Mouse (Mus musculus) kidney, embryonic 16.5 days (tissue): Measurements from ENCODE around the gene Eps15. TPM values are rescaled to one million over a fixed set of nuclear protein-coding genes. Genes with fewer than 3 reads are reported as not detected.
"Not testable (repeated sequence)": the region's sequence is repeated elsewhere in the genome, so short reads cannot be mapped to it uniquely, and the experiment has no call there.

Experiments used
- ATAC-seq: fragments of 200-750 bp; cut with Nextera tagmentation; 2 replicates; pipeline ENCODE4 v1.8.0; 2017; ENCODE audit warnings: moderate TSS enrichment; ENCODE audit not compliant: low FRiP score, low TSS enrichment
- H3K27ac ChIP-seq: fragments of 300-500 bp; sonication (generic); 2 replicates; pipeline ENCODE4 v1.5.1; 2014; ENCODE audit warnings: low read length
- H3K27me3 ChIP-seq: fragments of 300-500 bp; sonication (generic); 2 replicates; pipeline ENCODE4 v1.6.1; 2014; ENCODE audit warnings: low read length, control low read depth, mixed read lengths; ENCODE audit not compliant: insufficient read depth
- H3K36me3 ChIP-seq: fragments of 300-500 bp; sonication (generic); 2 replicates; pipeline ENCODE4 v1.6.1; 2014; ENCODE audit warnings: low read length, control low read depth, mixed read lengths; ENCODE audit not compliant: insufficient read depth
- H3K4me1 ChIP-seq: fragments of 300-500 bp; sonication (generic); 2 replicates; pipeline ENCODE4 v1.6.1; 2014; ENCODE audit warnings: low read length, control low read depth, mixed read lengths; ENCODE audit not compliant: insufficient read depth
- H3K4me2 ChIP-seq: fragments of 300-500 bp; sonication (generic); replicated peaks from 2 replicates; pipeline ENCODE4 v1.6.1; 2014; ENCODE audit warnings: low read depth, low read length
- H3K4me3 ChIP-seq: fragments of 300-500 bp; sonication (generic); 2 replicates; pipeline ENCODE4 v1.5.1; 2014; ENCODE audit warnings: mild to moderate bottlenecking, low read length
- H3K9ac ChIP-seq: fragments of 300-500 bp; sonication (generic); replicated peaks from 2 replicates; pipeline ENCODE4 v1.6.1; 2014; ENCODE audit warnings: low read length
- H3K9me3 ChIP-seq: fragments of 300-500 bp; sonication (generic); 2 replicates; pipeline ENCODE4 v1.6.1; 2016; ENCODE audit warnings: low read length, control low read depth
- WGBS: fragments of 180-500 bp; shearing (Covaris S2); extraction: QIAGEN DNeasy Blood & Tissue Kit; methylation state at CpG from one replicate; pipeline ENCODE4 v1.1.7; 2014; 5-methylcytosine and 5-hydroxymethylcytosine counted together
- polyA plus RNA-seq: library from polyadenylated mRNA; unstranded; fragments of >200 nt; fragmentation: Nextera tagmentation; extraction: Ambion mirVana; gene quantifications from 2 replicates; pipeline ENCODE4 v1.2.1, GENCODE M21; 2015

Eps15 gene
- polyA plus RNA-seq, 1 experiment from 2014 or later: 36.3 TPM

DNA sequence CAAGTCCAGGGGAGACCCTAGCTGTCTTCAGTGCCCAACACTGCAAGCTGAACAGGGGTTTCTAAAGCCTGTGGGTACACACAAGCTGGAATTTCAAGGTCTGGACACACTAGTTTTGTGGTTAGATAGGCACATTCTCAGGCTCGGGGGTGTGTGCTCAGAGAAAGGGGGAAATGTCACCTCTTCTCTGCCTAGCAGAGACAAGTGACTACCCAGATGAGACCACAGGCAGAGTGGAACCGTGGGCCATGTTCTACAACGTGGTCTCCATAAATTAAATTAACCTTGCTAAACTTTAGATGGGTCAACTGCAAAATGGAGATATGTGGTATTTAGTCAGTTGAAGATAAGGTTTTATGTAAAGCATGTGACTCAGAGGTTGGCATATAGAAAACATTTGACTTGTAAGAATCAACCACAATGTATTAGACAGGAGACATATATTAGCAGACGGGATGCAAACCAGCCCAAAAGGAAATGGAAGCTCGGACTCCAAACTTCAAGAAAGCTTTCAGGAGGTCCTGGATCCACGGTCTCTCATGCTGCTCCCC, 113.2 kb downstream of the Eps15 start:
- Histone ChIP-seq H3K27me3 (no peaks in the 10 kb centered on the region), H3K4me2 (peak overlapping the region; percentile 52; the same call in 1 of the 2 replicates), H3K36me3 (no peaks in the 10 kb centered on the region), H3K9ac (peak overlapping the region; percentile 36; the same call in 1 of the 2 replicates), H3K4me1 (peaks cover 8% of the 10 kb centered on the region), H3K4me3 (no peak overlapping the region), H3K27ac (no peak overlapping the region), H3K9me3 (no peaks in the 10 kb centered on the region)
- 67% methylated on average over 6 of the region's 6 CpGs for WGBS
- no peak for ATAC-seq

DNA sequence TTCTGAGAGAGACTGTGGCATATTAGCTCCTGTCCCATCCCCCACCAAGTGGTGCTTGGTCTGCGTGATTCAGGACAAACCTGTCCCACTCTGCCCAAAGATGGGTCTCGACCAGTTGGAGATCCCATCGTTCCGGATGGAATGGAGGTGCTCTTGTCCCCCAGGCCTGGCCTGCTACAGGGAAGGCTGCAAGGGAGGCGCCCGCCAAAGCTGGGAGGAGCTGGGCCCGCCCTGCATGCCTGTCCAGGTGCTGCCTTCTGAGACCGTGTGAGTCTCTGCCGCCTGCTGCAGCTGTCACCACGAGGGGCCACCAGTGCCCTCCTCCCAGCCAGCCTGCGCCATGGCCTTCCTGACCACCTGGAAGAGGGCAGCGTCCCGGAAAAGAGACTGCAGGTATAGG, 113.8 kb downstream of the Eps15 start:
- Histone ChIP-seq H3K36me3 (no peaks in the 10 kb centered on the region), H3K4me1 (peaks cover 8% of the 10 kb centered on the region), H3K4me2 (peak overlapping the region; percentile 52), H3K4me3 (peak overlapping the region; percentile 23), H3K27me3 (no peaks in the 10 kb centered on the region), H3K9me3 (no peaks in the 10 kb centered on the region), H3K9ac (peak overlapping the region; percentile 36), H3K27ac (no peak overlapping the region)
- ATAC-seq: peak; percentile 77
- WGBS: 10% methylated on average over 13 of the region's 13 CpGs

DNA sequence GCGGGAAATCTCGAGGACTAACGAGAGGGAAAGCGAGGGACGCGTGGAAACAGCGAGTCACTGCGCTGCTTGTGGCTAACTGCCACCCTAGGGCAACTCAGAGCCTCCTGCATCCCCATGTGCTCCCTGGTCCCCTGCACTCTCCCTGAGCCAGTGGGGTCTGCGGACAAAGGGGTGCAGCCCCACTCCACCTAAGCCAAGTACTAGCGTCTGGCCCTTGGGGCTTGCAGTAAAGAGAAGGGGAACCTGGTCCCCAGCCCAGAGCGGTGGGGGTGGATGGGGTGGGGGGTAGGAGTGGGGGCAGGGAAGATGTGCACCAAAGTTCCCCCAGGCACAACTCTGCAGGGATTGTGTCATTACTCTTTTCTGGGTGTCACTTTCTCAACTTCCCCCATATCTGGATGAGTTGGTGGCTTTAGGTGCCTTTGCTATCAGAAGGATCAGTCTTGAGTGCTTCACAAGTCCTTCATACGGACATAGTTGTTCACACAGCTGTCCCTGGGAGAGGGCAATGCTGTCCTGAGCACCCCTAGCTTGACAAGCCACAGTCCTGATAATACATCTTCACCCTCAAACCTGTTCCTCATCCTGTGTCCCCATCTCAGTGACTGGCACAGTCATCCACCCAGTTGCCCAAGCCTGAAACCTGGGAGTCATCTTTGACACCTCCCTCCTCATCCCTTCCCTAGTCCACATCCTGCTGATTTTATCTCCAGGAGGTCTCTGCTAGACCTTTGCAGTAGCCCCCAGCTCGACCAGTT, 114.4 kb downstream of the Eps15 start:
- H3K4me3 ChIP-seq: peak overlapping the region; percentile 23
- H3K27me3 ChIP-seq: no peaks in the 10 kb centered on the region
- peak; percentile 69 for ATAC-seq
- H3K36me3 ChIP-seq: no peaks in the 10 kb centered on the region
- WGBS: 24% methylated on average over 13 of the region's 13 CpGs
- H3K4me2 ChIP-seq: peak overlapping the region; percentile 52
- peak overlapping the region; percentile 36; the same call in 1 of the 2 replicates for H3K9ac ChIP-seq
- peaks cover 8% of the 10 kb centered on the region for H3K4me1 ChIP-seq
- no peaks in the 10 kb centered on the region for H3K9me3 ChIP-seq
- H3K27ac ChIP-seq: no peak overlapping the region

DNA sequence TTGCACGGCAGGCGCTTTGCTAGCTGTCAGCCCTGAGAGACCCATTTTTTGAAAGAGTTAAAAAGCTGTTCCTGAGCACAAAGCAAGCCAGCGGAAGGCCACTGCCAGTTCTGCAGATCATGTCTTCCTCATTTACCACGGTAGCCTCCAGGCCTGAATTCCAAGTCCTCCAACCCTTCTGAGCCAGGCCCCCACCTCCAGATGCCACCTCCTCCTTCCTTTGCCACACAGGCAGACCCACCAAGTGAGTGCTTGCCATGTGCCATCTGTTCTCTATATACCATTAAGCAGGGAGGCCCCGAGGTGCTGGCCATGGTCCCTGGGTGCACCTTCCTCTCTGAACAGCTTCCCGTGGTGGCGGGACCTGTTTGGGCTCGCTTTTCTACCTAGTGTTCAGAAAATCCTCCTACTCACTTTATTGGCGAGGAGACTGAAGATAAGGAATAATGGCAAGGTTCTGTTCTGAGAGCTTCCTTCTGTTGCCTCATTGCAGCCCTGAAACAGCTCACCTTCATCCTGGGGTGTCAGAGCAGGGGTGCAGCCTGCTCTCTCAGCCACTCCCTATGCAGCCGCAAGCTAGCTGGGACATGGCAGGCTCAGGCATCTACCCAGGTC, 120.4 kb downstream of the Eps15 start:
- 77% methylated on average over 10 of the region's 10 CpGs for WGBS
- no peak for ATAC-seq
- Histone ChIP-seq H3K9ac (no peak overlapping the region), H3K9me3 (no peaks in the 10 kb centered on the region), H3K4me1 (no peaks in the 10 kb centered on the region), H3K27ac (no peak overlapping the region), H3K4me3 (no peak overlapping the region), H3K27me3 (no peaks in the 10 kb centered on the region), H3K36me3 (no peaks in the 10 kb centered on the region), H3K4me2 (no peak overlapping the region)

DNA sequence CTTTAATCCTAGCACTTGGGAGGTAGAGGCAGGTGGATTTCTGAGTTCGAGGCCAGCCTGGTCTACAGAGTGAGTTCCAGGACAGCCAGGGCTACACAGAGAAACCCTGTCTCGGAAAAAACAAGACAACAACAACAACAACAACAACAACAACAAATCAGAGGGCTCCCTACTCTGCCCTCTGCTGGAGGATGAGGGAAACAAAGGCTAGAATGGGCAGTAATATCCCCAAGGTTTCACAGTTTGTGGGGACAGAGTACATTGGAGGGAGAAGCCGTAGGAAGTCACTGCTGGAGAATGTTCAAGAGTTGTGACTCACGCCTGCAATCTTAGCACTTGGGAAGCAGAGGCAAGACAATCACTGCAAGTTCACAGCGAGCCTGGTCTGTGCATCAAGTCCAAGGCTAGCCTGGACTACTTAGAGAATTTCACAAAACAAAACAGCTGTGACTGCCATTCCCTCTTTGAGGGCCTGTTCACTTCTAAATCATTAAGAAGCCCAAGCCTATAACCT, 121.2 kb downstream of the Eps15 start:
- no peaks in the 10 kb centered on the region for H3K9me3 ChIP-seq
- H3K4me3 ChIP-seq: no peak overlapping the region
- H3K4me1 ChIP-seq: peaks cover 7% of the 10 kb centered on the region
- no peaks in the 10 kb centered on the region for H3K36me3 ChIP-seq
- H3K27me3 ChIP-seq: no peaks in the 10 kb centered on the region
- H3K4me2 ChIP-seq: no peak overlapping the region
- ATAC-seq: no peak
- WGBS: 77% methylated on average over 5 of the region's 5 CpGs
- H3K9ac ChIP-seq: no peak overlapping the region
- no peak overlapping the region for H3K27ac ChIP-seq

DNA sequence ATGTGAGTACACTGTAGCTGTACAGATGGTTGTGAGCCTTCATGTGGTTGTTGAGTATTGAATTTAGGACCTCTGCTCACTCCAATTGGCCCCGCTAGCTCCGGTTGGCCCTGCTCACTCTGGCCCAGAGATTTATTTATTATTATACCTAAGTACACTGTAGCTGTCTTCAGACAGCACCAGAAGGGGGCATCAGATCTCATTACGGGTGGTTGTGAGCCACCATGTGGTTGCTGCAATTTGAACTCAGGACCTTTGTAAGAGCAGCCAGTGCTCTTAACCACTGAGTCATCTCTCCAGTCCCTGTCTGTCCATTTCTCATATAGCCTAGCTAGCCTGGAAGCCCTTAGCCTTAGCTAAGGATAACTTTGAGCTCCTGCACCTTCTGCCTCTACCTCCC, 124.8 kb downstream of the Eps15 start:
- WGBS: 88% methylated on average over 3 of the region's 3 CpGs

DNA sequence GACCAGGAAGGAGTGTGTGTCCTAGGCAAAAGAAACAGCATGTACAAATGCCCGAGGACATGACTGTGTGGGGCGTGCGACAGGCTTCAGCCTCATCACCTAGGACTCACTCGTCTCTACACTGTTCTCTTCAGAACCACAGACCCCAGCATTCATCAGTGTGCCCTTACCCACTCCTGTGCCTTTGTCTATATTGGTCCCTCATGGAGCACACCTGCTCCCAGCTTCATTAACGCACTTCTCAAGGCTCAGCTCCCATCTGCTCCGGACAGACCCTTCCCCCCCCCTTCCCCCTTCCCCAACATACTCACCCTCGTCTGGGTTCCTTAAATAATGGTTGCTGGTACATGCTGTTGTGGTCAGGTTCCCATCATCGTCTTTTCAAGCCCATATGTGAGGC, 125.3 kb downstream of the Eps15 start:
- Histone ChIP-seq H3K27me3 (no peaks in the 10 kb centered on the region), H3K4me2 (no peak overlapping the region), H3K36me3 (no peaks in the 10 kb centered on the region), H3K4me1 (peaks cover 17% of the 10 kb centered on the region), H3K9me3 (no peaks in the 10 kb centered on the region), H3K4me3 (no peak overlapping the region), H3K9ac (no peak overlapping the region), H3K27ac (peak overlapping the region; percentile 49)
- 52% methylated on average over 8 of the region's 8 CpGs for WGBS
- ATAC-seq: no peak

More for the DNA sequence above, 124.8 kb downstream of the Eps15 start:
- not testable (repeated sequence) for H3K4me2 ChIP-seq, H3K9me3 ChIP-seq, H3K36me3 ChIP-seq, H3K27ac ChIP-seq, H3K9ac ChIP-seq, H3K4me3 ChIP-seq, H3K27me3 ChIP-seq, ATAC-seq
- peaks cover 17% of the 10 kb centered on the region for H3K4me1 ChIP-seq

DNA sequence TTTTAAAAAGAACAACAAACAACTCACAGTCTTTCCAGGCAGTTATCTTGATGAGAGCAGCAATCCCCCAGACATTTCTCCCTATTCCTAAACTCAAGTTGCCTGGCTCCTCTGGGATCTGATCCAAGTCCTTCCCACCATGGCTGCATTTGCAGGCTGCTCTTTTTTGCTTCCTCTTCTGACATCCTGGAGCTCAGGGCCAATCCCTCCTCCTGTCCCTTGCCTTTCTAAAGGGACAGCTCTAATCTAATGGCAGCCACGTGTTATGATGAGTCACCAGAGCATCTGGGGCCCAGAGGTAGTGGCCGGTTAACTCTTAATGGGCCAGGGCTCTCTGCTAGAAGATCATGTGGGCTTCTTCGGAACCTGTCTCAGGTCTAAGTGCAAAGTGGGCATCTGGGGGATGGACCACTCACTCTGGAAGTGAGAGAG, 126.0 kb downstream of the Eps15 start:
- Histone ChIP-seq H3K4me3 (peak overlapping the region; percentile 68), H3K27me3 (no peaks in the 10 kb centered on the region), H3K27ac (peak overlapping the region; percentile 49), H3K4me1 (peaks cover 17% of the 10 kb centered on the region), H3K36me3 (no peaks in the 10 kb centered on the region), H3K9ac (peak overlapping the region; percentile 72), H3K9me3 (no peaks in the 10 kb centered on the region), H3K4me2 (peak overlapping the region; percentile 98)
- WGBS: 2% methylated on average over 3 of the region's 3 CpGs
- peak; percentile 64 for ATAC-seq

DNA sequence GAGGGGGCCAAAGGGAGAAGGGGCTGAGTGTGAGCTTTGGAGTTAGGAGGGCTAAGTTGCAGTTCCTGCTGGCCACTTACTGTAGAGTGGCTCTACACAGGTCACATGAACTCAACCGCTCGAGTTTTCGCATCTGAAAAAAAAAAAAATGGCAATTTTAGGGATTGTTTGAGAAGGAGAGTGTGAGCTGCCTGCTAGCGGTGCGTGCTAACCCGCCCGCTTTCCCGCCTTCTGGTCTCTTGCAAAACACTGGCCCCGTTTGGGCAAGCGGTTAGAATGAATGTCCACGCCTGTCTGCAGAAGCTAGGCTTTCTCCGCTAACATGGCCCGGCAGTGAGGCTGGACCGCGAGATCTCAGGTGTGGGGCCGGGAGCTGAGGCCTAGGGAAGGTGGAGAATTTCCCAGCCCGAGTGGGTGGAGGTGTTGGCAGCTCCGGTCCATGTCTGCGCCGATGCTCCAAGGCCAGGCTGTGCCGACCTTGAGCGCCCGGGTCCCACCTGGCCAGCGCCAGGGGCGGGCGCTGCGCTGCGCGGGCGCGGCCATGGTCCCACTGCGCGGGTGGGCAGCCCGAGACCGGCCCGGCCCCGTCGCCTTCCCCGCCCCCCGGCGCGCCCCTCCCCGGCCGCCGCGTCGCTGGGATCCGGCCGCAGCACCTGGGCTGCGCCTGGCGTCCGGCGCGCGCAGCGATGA, 126.6 kb downstream of the Eps15 start, which contains the start of gene Ttc39a:
Ttc39a (plus strand) TSS at position 138 of the 690 bp plus-strand sequence.
- H3K4me2 ChIP-seq: peak within 1 kb of the TSS; percentile 98
- peak; percentile 82 for ATAC-seq
- peak within 1 kb of the TSS; percentile 68 for H3K4me3 ChIP-seq
- no peaks in the 10 kb centered on the region for H3K9me3 ChIP-seq
- H3K27me3 ChIP-seq: no peaks in the 10 kb centered on the region
- no peaks in the 10 kb centered on the region for H3K36me3 ChIP-seq
- peak within 1 kb of the TSS; percentile 49 for H3K27ac ChIP-seq
- peaks cover 17% of the 10 kb centered on the region for H3K4me1 ChIP-seq
- H3K9ac ChIP-seq: peak within 1 kb of the TSS; percentile 72
- WGBS: under 1% methylated on average over 35 of the region's 56 CpGs
